Mouse (Mus musculus) adrenal gland, adult 18-20 months (tissue): ENCODE measurements around the gene Nfib. TPM values are rescaled to one million over a fixed set of nuclear protein-coding genes. Genes with fewer than 3 reads are reported as not detected.

Source experiments
- DNase-seq, 2 experiments: peaks; one replicate each; pipeline ENCODE4 v3.0.0; 2021 to 2022; ENCODE audit warnings: low spot score in 2 of 2
- total RNA-seq, 2 experiments: library from RNA; stranded (reverse); gene quantifications; 1 replicate in 1 of 2; 2 replicates in 1 of 2; pipeline ENCODE4 v1.2.3; 2021

Nfib gene
- total RNA-seq, 2 experiments from 2014 or later = 61.8 to 76.3 TPM

DNA sequence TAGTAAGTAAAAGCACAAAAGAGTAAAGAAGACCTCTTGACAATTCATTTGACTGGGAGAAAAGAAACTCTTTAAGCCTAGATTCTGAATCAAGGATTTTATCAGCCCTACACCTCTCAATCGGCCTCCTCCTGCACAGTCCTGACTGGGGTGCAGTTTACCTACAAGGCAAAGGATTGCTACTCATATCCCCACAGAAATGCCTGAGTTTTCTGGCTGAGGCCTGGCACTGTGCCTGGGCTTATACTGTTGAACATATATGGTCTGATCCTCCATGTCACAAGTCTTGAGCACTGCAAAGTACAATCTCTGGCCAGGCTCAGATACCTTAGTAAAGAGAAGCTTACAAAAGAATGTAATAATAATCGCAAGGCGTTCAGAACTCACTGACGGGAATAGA lies 333.3 kb downstream of the Nfib start:
- DNase-seq = no peak

GRCm38 (mm10) chr4:82371471-82371870 lies 334.1 kb downstream of the Nfib start:
- DNase-seq = no peak

GRCm38 (mm10) chr4:82369011-82369776 lies 336.4 kb downstream of the Nfib start:
- DNase-seq = no peak

GRCm38 (mm10) chr4:82368091-82368775 lies 337.3 kb downstream of the Nfib start:
- DNase-seq = no peak

DNA sequence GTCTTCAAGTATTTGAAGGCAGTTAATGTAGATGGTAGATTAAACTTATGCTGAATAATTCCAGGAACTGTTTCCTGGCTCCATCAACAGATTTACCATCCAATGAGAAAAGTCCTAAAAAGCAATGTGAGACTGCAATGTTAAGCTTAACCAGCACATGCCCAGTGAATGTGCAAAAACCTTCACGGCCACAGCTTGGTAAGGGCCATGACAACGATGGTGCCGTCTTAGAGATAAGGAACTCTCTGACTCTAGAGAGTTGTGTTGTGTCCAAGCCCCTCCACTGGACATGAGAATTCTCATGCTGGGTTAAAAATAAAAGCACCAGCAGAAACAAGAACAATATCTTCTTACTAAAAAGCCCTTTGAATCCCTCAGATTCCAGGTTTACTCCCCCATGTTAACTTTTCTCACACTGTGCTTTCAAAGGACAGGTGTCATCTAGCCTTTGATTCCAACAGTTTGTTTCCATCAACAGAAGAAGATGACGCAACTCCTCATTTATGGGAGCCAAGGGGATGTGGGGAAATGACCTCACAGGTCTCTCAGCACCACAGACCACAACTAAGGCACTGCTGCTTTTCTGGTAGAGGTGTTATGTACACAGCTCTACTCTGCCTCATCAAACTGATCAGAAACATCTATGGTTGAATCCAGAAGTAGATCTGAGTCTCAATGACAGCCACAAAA lies 340.7 kb downstream of the Nfib start:
- DNase-seq = no peak

- DNase-seq = no peak
These were observed 341.6 kb downstream of the Nfib start for GRCm38 (mm10) chr4:82363951-82364350.

GRCm38 (mm10) chr4:82362294-82362693 lies 343.3 kb downstream of the Nfib start:
- DNase-seq = no peak

DNA sequence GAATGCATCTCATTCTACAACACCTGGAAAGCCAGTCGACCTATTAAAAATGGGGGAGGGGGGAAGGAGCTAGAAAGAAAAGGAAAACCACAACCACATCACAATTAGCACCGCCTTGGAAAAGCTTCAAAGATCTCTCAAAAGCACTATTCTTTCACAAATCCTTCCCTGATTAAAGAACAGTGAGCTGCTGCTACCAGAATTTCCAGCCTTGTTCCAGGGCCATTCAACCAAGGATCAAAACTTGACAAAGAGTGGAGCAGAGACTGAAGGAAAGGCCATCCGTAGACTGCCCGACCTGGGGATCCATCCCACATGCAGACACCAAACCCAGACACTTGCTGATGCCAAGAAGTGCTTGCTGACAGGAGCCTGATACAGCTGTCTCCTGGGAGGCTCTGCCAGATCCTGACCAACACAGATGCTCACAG lies 345.5 kb downstream of the Nfib start:
- no peak for DNase-seq

DNA sequence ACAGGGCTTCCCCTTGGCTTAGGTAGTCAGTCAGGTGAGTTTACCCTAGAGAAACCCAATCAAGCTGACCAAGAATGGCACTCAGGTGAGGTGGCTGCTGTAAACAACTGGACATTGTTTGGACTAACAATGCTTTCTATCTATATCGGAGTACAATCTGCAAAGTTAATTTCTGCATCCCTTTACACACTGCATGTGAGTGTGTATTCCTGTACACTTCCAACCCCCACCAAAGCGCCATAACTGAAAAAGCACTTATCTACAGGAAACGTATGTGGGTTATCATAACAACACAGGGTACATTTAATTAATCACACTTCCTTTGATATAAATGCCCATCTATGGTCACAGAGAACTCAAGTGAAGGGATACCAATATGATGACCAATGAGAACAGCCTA lies 346.4 kb downstream of the Nfib start:
- DNase-seq = no peak

- DNase-seq = no peak
These were observed 356.5 kb downstream of the Nfib start for GRCm38 (mm10) chr4:82349006-82349405.

- DNase-seq = peak; percentile 40 to 64
These were observed 360.8 kb downstream of the Nfib start for GRCm38 (mm10) chr4:82344787-82345186.

GRCm38 (mm10) chr4:82344224-82344623 lies 361.3 kb downstream of the Nfib start:
- no peak for DNase-seq

DNA sequence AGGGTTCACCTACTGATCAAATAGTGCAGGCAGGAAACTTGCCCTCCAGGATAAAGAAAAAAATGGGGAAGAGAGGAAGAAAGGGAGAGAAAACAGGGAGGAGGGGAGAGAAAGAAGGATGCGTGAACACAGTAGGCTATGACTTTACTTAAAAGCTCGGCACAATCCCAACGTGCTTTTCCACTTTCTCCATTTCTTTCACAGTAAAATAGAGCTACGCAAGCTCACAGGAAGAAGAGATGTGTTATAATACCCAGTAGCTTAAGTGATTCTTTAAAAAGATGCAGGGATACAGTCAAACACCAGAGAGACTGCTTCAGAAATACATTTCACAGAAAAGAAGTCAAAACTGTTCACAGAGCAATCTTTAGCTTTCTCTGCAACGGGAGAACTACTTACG lies 366.6 kb downstream of the Nfib start:
- no peak for DNase-seq

- DNase-seq = no peak
These were observed 367.1 kb downstream of the Nfib start for GRCm38 (mm10) chr4:82338481-82338880.

GRCm38 (mm10) chr4:82336951-82337381 lies 368.6 kb downstream of the Nfib start:
- no peak for DNase-seq

DNA sequence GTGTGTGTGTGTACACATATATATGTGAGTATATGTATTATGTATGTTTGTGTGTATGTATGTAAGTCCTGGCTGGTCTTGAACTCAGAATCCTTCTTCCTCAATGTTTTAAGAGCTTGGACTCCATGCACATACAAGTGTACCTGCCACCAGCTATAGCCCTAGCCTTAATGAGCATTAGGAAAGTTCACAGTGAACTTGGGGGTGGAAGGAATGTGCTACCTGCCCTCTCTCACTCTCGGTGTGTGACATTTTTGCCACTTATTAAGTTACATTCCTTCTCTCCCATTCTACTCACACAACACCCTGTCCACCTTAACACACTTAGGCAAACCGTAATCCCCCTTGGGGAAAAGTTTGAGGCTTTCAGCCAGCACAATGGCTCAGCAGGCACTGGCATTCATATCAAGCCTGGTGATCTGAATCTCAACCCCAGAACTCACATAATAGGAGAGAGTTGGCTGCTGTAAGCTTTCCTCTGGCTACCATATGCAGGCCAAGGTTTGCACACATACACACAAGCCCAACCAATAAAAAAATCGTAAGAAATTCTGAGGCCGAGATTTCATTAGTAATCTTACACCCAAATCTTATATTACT lies 370.2 kb downstream of the Nfib start:
- DNase-seq = no peak

- no peak for DNase-seq
These were observed 372.1 kb downstream of the Nfib start for GRCm38 (mm10) chr4:82333413-82333812.

GRCm38 (mm10) chr4:82330095-82330494 lies 375.5 kb downstream of the Nfib start:
- no peak for DNase-seq

DNA sequence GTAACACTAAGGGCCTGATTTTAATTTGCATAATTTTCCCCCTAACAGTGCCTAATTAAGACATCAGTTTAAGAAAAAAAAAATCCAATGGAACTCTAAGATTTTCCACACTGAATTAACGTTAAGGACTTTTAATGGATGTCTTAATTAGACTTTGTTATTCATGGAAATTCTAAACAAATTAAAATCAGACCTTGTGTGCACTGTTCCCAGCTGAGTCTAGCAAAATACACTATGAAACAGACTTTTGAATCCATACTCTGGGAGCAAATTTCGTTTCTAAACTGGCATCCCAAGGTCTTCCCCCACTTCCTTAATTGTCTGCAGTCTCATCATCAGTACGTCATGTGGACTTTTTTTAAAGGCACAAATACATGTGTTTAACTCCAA lies 379.4 kb downstream of the Nfib start:
- no peak for DNase-seq

DNA sequence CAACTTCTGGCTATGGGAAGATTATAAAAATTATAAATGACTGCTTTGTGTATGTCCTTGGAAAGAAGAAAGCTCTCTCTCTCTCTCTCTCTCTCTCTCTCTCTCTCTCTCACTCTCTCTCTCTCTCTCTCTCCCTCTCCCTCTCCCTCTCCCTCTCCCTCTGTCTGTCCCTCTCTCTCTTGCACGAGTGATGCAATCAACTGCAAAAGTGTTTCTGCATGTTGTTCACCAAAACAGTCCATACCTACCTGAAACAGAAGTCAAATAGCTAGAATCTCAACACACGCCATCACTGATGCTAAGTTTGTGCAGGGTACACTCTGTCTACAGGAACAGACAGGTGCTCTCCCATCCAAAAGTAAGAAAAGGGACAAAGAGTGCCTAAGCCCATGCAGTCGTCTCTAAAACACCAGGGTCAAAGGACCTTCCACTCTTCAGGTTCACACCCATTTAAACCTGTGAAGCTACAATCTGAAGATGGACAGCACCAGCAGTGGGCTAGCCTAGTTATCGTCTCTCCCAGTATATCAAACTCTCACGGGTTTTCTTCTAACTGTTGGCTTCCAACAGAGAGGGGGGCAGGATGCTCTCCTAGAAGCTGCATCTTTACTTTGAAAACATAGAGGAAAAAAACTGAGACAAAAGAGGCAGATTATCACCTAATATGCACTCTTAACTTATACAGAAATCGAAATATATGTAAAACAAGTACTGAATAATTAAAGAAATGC lies 380.0 kb downstream of the Nfib start:
- no peak for DNase-seq

- DNase-seq = no peak
These were observed 380.6 kb downstream of the Nfib start for GRCm38 (mm10) chr4:82324977-82325376.
